Mouse (Mus musculus): Measurements from ENCODE around the gene Cmip.

Gene Cmip

DNA sequence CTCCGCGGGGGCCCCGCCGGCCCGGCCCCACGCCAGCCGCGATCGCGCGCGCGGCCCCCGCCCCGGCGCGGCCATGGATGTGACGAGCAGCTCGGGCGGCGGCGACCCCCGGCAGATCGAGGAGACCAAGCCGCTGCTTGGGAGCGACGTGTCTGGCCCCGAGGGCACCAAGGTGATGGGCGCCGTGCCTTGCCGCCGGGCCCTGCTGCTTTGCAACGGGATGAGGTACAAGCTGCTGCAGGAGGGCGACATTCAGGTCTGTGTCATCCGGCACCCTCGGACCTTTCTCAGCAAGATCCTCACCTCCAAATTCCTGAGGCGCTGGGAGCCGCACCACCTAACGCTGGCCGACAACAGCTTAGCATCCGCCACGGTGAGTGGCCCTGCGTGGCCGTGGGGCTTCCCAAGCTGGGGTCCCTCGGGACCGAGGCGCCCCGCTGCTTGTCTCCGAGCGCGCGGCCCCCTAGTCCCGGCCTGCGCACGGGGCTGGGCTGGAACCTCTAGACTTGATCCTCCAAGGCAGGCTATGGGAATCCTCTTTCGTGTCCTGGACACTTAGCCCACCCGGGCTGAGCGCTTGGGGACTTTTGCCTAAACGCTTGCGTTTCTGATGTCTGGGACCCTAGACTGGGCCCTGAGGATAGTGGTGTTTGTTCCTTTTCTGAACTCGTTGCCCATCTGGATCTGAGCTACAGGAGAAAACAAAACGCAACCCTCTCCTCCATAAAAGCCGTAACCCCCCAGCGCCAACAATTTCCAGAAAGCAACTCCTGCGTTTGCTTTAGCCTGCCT lies at the start of gene Cmip:
TSS of gene Cmip (plus strand) at position 36 of the 792 bp plus-strand sequence.
- in situ Hi-C loops (cut with MboI, MseI) = no loop called here

DNA sequence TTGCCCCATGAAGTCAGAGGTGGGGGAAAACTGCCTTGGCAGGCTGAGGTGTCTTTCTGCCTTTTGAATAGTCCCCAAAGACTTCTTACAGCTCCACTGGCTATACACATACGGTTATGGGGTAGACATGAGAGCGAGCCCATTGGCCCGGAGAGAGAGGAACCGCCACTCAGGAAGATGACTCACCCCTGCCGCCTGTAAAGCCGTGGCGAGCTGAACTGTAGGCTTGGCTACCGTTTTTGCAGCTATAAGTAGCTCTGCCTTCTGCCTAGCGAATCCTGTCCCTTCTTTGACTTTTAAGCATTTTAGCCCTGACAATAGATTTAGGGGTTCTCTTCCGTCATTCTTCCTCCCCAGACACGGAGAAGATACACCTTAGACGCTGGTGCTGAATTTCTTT lies 47.7 kb upstream of the Cmip start:
- in situ Hi-C loops (cut with MboI, MseI) = no loop called here

DNA sequence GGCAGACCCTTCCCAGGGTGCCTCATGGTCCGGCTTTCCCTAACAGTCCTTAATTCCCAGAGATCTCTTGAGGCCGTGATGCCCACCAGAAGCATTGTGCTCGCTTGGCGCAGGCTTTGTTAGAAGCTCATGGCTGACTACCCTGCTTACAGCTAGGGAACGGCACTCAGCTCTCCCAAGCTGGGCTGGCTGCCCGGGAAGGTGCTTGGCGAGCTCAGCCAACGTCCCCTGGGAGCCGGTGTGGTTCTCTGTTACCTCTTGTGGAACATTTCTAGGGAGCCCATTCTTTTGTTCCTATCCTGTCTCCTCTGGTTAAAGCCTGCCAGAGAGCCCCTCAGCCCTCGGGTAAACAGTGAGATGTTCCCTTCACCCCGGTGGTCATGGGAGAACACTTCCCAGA lies 44.8 kb upstream of the Cmip start:
- in situ Hi-C loops (cut with MboI, MseI) = loop anchor here (10.0 kb wide), 1 partner anchor 363 kb away; no protein-coding TSS in a partner anchor

DNA sequence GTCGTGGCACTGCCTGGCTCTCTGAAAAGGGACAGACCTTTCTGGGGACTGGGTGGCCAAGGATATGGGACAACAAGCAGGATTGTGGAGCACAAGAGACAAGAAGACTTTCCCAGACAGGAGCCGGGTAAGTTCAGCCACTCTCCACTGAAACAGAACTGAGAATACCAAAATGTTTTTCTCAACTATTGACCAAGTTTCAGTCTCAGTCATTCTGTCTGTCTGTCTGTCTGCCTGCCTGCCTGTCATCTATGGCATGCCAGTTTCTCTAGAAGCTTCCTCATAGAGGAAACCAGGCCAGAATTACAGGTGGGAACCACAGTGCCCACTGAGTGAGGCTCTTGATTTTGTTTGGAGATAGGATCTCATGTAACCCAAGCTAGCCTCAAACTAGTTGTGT lies 39.1 kb upstream of the Cmip start:
- in situ Hi-C loops (cut with MboI, MseI) = loop anchor here (10.0 kb wide), 1 partner anchor 357 kb away; no protein-coding TSS in a partner anchor

DNA sequence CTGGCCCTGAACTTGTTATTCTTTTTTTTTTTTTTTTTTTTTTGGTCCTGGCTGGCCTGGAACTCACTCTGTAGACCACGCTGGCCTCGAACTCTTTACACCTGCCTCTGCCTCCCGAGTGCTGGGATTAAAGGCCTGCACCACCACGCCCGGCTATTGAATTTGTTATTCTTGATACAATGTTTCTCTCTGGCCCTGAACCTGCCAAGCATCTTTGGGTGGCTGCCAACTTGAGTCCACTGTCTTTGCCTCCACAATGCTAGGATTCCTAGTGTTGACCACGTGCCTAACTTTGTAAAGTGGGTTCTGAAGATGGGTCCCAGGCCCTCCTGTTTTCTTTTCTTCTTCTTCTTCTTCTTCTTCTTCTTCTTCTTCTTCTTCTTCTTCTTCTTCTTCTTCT lies 34.5 kb upstream of the Cmip start:
- in situ Hi-C loops (cut with MboI, MseI) = loop anchor here (5.0 kb wide), 1 partner anchor 250 kb away; no protein-coding TSS in a partner anchor

DNA sequence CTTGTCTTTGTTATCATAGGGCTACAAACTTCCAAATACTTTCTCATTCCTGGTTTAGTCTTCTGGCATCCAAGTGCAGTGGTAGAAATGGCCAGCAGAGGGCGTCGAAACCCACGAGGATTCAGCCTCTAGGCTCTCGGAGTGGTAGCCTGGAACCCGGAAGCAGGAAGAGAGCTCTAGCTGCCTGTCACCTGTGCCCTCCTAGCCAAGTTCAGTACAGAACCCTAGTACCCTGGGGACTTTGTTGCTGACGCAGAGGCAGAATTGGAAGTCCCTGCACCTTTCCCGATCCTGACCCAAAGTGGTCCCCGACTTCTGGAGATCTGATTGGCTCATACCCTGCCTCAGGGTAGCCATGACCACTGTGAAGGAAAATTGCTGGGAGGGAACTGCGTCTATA lies 32.2 kb upstream of the Cmip start:
- in situ Hi-C loops (cut with MboI, MseI) = loop anchor here (5.0 kb wide), 1 partner anchor 248 kb away; no protein-coding TSS in a partner anchor

DNA sequence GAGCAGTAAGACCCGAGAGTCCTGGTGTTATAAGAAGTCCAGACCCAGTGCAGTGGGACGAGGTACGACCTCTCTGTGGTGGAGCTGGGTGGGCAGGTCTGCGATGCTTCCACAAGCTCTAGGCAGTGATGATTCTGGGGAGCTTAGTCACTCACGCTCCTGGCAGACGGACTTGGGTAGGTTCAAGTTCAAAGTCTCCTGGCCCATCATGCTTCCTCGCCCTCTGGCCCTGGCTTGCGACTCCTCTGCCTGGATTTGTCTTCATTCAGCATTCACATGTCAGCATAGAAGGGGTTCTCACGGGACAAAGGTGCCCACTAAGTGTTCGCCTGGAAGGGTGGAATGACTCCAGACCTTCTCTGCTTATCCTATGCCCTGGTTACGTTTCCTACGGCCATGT lies 30.6 kb upstream of the Cmip start:
- in situ Hi-C loops (cut with MboI, MseI) = no loop called here

DNA sequence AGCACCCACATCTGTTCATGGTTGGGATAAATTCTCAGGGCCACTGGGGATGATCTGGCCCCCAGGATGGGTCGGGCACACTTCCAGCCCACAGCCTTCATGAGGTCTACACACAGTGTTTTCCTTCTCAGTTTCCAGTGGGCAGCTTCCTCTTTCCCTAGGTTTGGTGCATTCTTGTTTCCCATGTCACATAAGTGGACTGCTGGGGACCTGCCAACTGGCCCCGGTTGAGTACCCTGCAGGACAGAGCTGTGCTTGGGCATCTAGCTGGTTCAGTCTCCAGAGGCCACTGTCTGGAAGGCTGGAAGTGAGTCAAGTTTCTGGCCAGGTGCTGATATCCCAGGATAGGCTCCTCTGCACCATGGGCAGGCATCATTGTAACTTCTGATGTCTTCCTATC lies 29.5 kb upstream of the Cmip start:
- in situ Hi-C loops (cut with MboI, MseI) = no loop called here

DNA sequence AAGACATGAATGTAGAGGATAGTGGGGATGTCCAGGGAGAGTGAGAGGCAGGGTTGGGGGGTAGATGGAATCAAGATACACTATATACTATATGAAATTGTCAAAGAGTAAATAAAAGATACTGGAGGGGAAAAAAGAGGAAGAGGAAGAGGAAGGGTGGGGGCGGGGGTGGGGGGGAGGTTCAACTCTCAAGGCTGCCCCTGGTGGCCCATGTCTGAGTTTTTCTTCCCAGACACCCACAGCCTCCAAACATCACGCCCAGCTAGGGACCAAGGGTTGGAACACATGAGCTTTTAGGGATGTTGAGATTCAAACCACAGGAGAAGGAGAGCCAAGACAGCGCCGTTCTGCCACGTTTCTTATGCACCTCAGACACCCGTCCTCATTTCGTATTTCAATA lies 23.7 kb upstream of the Cmip start:
- in situ Hi-C loops (cut with MboI, MseI) = no loop called here

DNA sequence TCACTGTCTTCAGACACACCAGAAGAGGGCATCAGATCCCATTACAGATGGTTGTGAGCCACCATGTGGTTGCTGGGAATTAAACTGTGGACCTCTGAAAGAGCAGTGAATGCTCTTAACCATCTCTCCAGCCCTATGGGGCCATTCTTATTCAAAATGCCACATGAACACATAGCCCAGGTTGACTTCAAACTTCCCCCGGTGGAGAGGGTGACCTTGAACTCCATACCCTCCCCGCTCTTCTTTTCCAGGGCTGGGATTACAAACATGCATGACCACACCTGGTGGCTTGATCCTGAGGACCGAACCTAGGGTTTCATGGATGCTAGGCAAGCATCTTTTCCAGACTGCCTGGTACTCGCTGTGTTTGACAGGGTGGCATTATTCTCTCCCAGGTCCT lies 20.3 kb upstream of the Cmip start:
- in situ Hi-C loops (cut with MboI, MseI) = no loop called here

DNA sequence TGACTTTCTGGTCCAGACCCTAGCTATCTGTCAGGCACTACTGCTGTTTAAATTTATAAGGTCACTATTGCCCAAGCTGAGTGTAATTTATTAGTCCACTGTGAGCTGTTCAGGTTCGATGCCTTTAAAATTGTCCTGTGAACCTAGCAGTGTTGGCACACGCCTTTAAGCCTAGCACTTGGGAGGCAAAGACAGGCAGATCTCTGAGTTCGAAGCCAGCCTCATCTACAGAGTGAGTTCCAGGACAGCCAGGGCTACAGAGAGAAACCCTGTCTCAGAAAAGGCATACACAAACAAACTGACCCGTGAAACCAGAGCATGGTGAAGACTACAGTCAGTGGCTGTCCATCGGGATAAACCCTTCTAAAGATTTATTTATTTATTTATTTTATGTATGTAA lies 16.5 kb upstream of the Cmip start:
- in situ Hi-C loops (cut with MboI, MseI) = no loop called here

DNA sequence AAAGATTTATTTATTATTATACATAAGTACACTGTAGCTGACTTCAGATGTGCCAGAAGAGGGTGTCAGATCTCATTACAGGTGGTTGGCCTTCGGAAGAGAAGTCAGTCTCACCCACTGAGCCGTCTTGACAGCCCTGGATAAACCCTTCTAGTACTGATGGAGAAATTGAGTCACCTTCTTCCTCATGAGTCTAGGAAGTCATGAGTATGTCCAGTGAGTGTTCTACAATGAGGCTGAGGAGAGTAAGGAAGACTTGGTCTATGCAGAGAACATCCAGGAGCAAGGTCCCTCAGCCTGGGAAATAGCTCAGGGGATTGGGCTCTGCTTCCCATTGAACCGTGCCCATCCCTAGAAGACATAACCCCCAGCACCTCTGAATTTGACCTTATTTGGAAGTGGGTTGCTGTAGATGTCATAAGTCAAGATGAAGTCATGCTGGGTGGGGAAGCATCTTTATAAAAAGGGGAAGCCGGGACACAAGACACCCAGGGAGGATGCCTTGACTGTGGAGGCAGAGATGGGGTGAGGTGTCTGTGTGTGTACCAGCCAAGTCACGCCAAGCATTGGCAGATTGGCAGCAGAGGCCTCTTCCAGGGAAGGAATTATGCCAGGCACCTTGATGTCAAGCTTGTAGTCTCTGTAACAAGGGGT lies 15.9 kb upstream of the Cmip start:
- in situ Hi-C loops (cut with MboI, MseI) = no loop called here

DNA sequence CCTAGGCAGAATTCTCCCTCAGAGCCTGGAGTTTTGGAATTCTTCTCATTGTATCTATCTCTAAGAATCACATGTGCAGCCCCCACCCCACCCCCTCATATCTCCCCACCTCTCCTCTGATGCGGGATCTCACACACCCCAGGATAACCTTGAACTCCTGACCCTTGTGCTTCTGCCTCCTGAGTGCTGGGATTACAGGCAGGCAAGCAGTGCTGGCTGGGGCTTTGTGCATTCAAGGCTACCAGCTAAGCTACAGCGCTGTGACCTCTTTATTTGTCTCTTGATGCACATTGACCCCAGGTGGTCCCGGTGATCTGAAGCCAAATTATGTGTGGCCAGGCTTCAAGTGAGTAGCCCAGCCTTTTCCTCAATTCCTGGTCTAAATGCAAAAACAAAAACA lies 15.0 kb upstream of the Cmip start:
- in situ Hi-C loops (cut with MboI, MseI) = no loop called here

DNA sequence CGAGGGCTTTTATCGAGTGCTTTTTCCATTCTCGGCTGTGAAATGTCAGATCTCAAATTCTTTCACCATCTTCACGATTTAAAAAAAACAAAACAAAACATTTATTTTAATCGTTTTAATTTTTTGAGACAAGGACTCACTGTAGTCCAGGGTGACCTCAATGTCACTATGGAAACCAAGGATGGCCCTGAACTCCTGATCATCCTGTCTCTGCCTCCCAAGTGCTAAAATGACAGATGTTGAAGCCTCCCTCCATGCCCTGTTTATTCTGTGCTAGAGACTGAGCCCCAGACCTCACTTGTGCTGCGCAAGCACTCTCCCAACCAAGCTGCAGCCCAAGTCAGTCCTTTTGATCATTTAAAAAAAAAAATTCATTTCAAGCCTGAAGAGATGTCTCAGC lies 14.6 kb upstream of the Cmip start:
- in situ Hi-C loops (cut with MboI, MseI) = no loop called here

DNA sequence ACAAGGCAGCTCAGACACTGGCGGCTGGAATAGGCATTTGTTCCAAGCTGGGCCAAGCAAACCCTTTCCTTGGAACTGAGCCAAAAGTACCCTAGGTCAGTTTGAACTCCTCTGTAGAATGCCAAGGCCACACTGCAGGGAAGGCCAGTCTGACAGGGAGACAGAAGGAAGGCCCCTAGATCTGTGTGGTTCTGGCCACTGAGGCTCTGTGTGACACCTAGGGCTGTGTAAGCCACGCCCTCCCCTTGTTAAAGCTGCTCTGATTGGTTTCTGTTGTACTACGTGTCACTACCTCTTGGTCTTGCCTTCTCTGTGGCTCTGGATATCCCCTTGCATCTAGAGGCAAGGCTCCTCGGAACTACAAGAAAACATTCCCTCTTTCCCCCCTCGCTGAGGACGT lies 12.3 kb upstream of the Cmip start:
- in situ Hi-C loops (cut with MboI, MseI) = no loop called here

DNA sequence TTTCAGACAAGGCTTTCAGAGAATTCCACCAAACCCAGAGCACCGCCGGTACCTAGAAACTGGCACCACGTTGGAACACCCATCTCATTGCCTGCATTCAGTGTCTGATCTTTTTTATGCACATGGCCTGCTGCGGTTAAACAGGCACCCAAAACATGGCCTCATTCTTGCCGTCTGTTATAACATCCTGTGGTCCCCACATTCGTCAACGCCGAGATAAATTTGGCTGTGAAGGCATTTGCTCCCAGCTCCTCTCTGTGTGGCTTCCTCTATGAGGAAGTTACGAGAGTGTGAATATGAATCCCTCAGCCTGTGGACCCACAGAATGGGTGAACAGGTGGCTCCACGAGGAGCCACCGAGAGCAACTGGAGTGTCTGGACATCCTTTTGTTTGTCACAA lies 8.5 kb upstream of the Cmip start:
- in situ Hi-C loops (cut with MboI, MseI) = no loop called here

DNA sequence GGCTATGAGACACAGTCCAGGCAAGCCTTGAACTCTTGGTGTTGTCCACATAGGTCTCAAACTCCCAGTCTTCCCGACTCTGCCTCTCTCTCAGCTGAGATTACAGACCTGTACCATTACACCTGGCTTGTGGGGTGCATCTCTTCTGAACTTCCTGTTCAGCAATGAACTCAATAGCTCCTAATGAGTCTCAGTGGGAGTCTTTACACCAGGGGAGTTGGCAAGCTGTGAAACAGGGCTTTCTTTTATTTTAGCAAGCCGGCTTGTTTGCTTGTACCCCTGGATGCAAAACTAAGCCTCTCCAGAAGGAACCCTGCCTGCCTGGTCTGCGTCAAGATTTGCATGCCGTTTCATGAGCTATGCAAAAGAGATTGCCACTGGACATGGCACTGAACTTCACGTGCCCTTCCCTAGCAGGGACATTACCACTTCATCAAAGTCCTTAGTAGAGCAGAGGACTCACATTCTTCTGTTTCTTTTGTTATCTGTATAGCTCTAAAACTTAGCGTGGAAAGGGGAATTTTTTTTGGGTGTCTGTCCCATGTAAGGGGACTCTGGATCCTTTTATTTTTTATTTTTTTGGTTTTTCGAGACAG lies 5.7 kb upstream of the Cmip start:
- in situ Hi-C loops (cut with MboI, MseI) = no loop called here

DNA sequence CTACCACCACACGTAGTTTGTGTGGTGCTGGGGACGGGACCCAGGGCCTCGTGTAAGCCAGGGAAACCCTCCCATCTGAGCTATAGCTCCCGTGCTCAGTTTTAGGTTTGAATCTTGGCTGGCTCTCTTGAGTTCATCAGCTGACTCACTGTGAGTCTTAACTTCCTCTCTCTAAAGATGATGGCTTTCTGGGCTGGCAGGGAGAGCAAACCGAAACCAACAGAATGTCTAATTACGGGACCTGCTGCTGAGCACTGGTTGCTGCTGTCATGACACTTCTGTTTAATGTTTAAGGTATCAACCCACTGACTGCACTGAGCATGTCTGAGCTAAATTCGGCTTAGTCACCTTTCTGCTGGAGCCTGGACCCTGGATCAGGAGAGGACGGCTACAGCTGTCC lies 4.2 kb upstream of the Cmip start:
- in situ Hi-C loops (cut with MboI, MseI) = no loop called here

DNA sequence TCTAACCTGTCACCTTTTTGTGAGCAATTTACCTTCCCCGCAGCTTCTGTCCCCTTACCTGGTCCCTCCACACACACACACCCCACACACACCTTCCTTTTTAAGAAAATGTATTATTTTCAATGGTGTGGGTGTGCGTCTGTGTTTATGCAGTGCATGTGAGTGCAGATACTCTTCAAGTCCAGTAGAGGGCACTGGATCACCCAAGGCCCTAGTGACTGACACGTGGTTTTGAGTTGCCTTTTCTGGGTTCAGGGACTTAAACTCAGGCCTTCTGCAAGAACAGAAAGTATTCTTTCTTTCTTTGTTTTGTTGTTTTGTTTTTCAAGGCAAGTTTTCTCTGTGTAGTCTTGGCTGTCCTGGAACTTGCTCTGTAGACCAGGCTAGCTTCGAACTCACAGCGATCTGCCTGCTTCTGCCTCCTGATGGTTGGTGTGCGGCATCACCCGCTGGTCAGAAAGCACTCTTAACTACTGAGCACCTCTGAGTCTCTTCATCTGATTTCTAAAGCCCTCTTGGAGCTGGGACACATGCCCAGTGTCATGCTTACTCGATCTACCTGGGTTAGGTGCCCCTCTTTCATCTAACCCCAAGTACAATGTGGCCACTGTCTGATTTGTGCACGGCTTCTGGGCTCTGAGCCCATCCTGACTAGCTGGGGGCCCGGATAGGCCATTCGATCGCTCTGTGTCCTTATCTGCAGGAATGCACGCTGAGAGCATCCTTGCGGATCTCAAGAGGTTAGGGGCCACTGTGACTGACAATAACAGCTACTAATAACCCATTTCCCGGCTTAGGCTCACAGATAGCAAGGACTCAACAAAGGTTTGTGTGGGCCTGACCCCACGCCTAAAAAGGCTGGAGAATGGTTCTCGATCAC lies 3.2 kb upstream of the Cmip start:
- in situ Hi-C loops (cut with MboI, MseI) = no loop called here

DNA sequence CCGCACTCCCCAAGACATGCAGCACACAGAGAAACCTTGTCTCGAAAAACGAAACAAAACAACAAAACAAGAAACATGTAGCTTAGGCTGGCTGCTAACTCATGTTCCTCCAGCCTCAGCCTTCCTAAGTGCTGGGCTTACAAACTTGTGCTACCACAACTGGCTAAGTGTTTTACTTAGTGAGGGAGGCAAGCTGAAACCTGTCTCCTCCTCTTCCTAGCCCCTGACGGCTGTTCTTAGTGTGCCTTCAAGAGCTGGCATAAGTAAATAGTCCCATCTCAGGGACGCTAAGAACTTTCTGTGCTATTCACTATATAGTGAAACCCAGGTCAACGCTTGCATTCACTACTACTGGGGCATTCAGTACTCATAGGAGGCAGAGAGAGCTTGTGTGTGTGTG lies 2.4 kb upstream of the Cmip start:
- in situ Hi-C loops (cut with MboI, MseI) = no loop called here

DNA sequence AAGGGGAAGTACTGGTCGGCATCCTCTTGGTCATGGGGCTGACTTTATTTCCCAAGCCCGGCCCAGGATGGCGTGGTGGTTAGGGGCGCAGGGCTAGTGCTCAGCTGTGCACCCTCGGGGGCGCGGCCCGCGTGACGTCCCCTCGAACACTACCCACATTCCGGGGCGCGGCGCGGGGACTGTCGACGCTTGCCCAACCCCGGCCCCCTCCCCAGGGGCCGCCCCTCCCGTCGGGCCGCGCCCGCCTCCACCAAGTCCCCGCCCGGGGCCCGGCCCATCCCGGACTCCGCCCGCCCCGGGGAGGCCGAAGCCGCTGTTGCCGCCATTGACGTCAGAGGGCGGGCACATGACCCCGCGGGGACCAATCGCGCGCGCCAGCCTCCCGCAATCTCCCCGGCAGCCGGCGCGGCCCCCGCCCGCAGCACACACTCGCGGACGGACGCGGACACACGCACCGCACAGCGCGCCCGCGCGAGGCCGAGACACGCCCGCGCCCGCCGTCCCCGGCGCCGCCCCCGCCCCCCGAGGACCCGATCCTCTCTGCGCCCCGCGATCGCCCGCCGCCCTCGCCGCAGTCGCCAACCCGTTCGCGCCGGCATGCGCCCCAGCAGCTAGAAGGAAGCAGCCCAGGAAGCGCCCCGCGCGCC lies 449 bp upstream of the Cmip start:
- in situ Hi-C loops (cut with MboI, MseI) = no loop called here
